Mouse (Mus musculus): Measurements from ENCODE around the gene Vmn2r85. TPM values are rescaled to one million over a fixed set of nuclear protein-coding genes. Genes with fewer than 3 reads are reported as not detected.

Vmn2r85 gene
- polyA plus RNA-seq, 1 experiment from 2014 or later, result not detected

GRCm38 (mm10) chr10:130372491-130373173 lies 56.9 kb downstream of the Vmn2r85 start:
- no peak overlapping the region for H3K27ac ChIP-seq (replicated peaks)
- 63% methylated on average over 2 of the region's 2 CpGs for WGBS
- no peak for DNase-seq (ENCODE audit: low spot score)
- H3K4me3 ChIP-seq (ENCODE audit: low read depth, low read length), result no peak overlapping the region
- H3K9me3 ChIP-seq (ENCODE audit: control insufficient read depth, low read length), result no peaks in the 10 kb centered on the region
- no peak overlapping the region for H3K9ac ChIP-seq (ENCODE audit: low read length)
- ATAC-seq (ENCODE audit: low FRiP score, low TSS enrichment), result no peak
- no peak for TF ChIP-seq CTCF (IDR thresholded peaks at IDR 0.05; ENCODE audit: low read depth)
- no peak for TF ChIP-seq EP300 (optimal IDR thresholded peaks at IDR 0.05)
- H3K36me3 ChIP-seq (ENCODE audit: control insufficient read depth, insufficient read depth, low read length), result no peaks in the 10 kb centered on the region
- no peak overlapping the region for H3K4me2 ChIP-seq (replicated peaks; ENCODE audit: low read depth)
- no peaks in the 10 kb centered on the region for H3K27me3 ChIP-seq (ENCODE audit: control insufficient read depth, insufficient read depth, low read length)
- no peaks in the 10 kb centered on the region for H3K4me1 ChIP-seq (replicated peaks; ENCODE audit: control insufficient read depth, insufficient read depth)

GRCm38 (mm10) chr10:130371644-130372043 lies 57.9 kb downstream of the Vmn2r85 start:
- no peak for DNase-seq (ENCODE audit: low spot score)
- no peaks in the 10 kb centered on the region for H3K9me3 ChIP-seq (ENCODE audit: control insufficient read depth, low read length)
- TF ChIP-seq EP300 (optimal IDR thresholded peaks at IDR 0.05) (no peak), CTCF (IDR thresholded peaks at IDR 0.05; ENCODE audit: low read depth) (no peak)

GRCm38 (mm10) chr10:130370005-130370682 lies 59.4 kb downstream of the Vmn2r85 start:
- Histone ChIP-seq H3K9me3 (ENCODE audit: control insufficient read depth, low read length) (no peaks in the 10 kb centered on the region), H3K4me3 (ENCODE audit: low read depth, low read length) (no peak overlapping the region), H3K27ac (replicated peaks) (no peak overlapping the region), H3K4me1 (replicated peaks; ENCODE audit: control insufficient read depth, insufficient read depth) (no peaks in the 10 kb centered on the region), H3K27me3 (ENCODE audit: control insufficient read depth, insufficient read depth, low read length) (no peaks in the 10 kb centered on the region), H3K36me3 (ENCODE audit: control insufficient read depth, insufficient read depth, low read length) (no peaks in the 10 kb centered on the region), H3K4me2 (replicated peaks; ENCODE audit: low read depth) (no peak overlapping the region), H3K9ac (ENCODE audit: low read length) (no peak overlapping the region)
- ATAC-seq (ENCODE audit: low FRiP score, low TSS enrichment) (no peak), DNase-seq (ENCODE audit: low spot score) (no peak)
- 88% methylated on average over 2 of the region's 2 CpGs for WGBS
- TF ChIP-seq CTCF (IDR thresholded peaks at IDR 0.05; ENCODE audit: low read depth) (no peak), EP300 (optimal IDR thresholded peaks at IDR 0.05) (no peak)

More at GRCm38 (mm10) chr10:130371644-130372043, 57.9 kb downstream of the Vmn2r85 start:
- Histone ChIP-seq H3K4me1 (replicated peaks; ENCODE audit: control insufficient read depth, insufficient read depth) (no peaks in the 10 kb centered on the region), H3K27ac (replicated peaks) (no peak overlapping the region), H3K36me3 (ENCODE audit: control insufficient read depth, insufficient read depth, low read length) (no peaks in the 10 kb centered on the region), H3K9ac (ENCODE audit: low read length) (no peak overlapping the region), H3K27me3 (ENCODE audit: control insufficient read depth, insufficient read depth, low read length) (no peaks in the 10 kb centered on the region), H3K4me2 (replicated peaks; ENCODE audit: low read depth) (no peak overlapping the region), H3K4me3 (ENCODE audit: low read depth, low read length) (no peak overlapping the region)
- ATAC-seq (ENCODE audit: low FRiP score, low TSS enrichment), result no peak
- whole genome bisulfite sequencing, result 61% methylated on average over 1 of the region's 1 CpGs

- Histone ChIP-seq H3K4me3 (ENCODE audit: low read depth, low read length) (no peak overlapping the region), H3K4me1 (replicated peaks; ENCODE audit: control insufficient read depth, insufficient read depth) (no peaks in the 10 kb centered on the region), H3K36me3 (ENCODE audit: control insufficient read depth, insufficient read depth, low read length) (no peaks in the 10 kb centered on the region), H3K4me2 (replicated peaks; ENCODE audit: low read depth) (no peak overlapping the region), H3K27me3 (ENCODE audit: control insufficient read depth, insufficient read depth, low read length) (no peaks in the 10 kb centered on the region), H3K9ac (ENCODE audit: low read length) (no peak overlapping the region), H3K27ac (replicated peaks) (no peak overlapping the region), H3K9me3 (ENCODE audit: control insufficient read depth, low read length) (no peaks in the 10 kb centered on the region)
- DNase-seq (ENCODE audit: low spot score) (no peak), ATAC-seq (ENCODE audit: low FRiP score, low TSS enrichment) (no peak)
- TF ChIP-seq EP300 (optimal IDR thresholded peaks at IDR 0.05) (no peak), CTCF (IDR thresholded peaks at IDR 0.05; ENCODE audit: low read depth) (no peak)
Measured at GRCm38 (mm10) chr10:130368384-130368783, 61.1 kb downstream of the Vmn2r85 start.

GRCm38 (mm10) chr10:130364766-130365165 lies 64.7 kb downstream of the Vmn2r85 start:
- H3K9me3 ChIP-seq (ENCODE audit: control insufficient read depth, low read length), result no peaks in the 10 kb centered on the region
- ATAC-seq (ENCODE audit: low FRiP score, low TSS enrichment) (no peak), DNase-seq (ENCODE audit: low spot score) (no peak)
- H3K4me2 ChIP-seq (replicated peaks; ENCODE audit: low read depth), result no peak overlapping the region
- no peaks in the 10 kb centered on the region for H3K27me3 ChIP-seq (ENCODE audit: control insufficient read depth, insufficient read depth, low read length)
- H3K27ac ChIP-seq (replicated peaks), result no peak overlapping the region
- no peak for TF ChIP-seq CTCF (IDR thresholded peaks at IDR 0.05; ENCODE audit: low read depth)
- no peak for TF ChIP-seq EP300 (optimal IDR thresholded peaks at IDR 0.05)
- H3K36me3 ChIP-seq (ENCODE audit: control insufficient read depth, insufficient read depth, low read length), result no peaks in the 10 kb centered on the region
- no peak overlapping the region for H3K4me3 ChIP-seq (ENCODE audit: low read depth, low read length)
- H3K4me1 ChIP-seq (replicated peaks; ENCODE audit: control insufficient read depth, insufficient read depth), result no peaks in the 10 kb centered on the region
- H3K9ac ChIP-seq (ENCODE audit: low read length), result no peak overlapping the region

Other genes with a start within 250 kb of the Vmn2r85 start
- gene Olfr826, start 245.5 kb downstream of the Vmn2r85 start, polyA plus RNA-seq (2015; fragmentation: Nextera tagmentation; extraction: Ambion mirVana), result not detected in 2 replicates
- gene Olfr827, start 215.3 kb downstream of the Vmn2r85 start, polyA plus RNA-seq (2015; fragmentation: Nextera tagmentation; extraction: Ambion mirVana), result not detected in 2 replicates
- 0.05 TPM in 1 of 2 replicates, not detected in the other for gene Neurod4, start 149.5 kb downstream of the Vmn2r85 start, polyA plus RNA-seq (2015; fragmentation: Nextera tagmentation; extraction: Ambion mirVana)
- gene Tespa1, start 106.8 kb downstream of the Vmn2r85 start, polyA plus RNA-seq (2015; fragmentation: Nextera tagmentation; extraction: Ambion mirVana), result 0.13 and 0.21 TPM in 2 replicates
- gene Vmn2r84, start 35.4 kb downstream of the Vmn2r85 start, polyA plus RNA-seq (2015; fragmentation: Nextera tagmentation; extraction: Ambion mirVana), result 0.01 TPM in 1 of 2 replicates, not detected in the other
- not detected in 2 replicates for gene Vmn2r86, start 26.3 kb upstream of the Vmn2r85 start, polyA plus RNA-seq (2015; fragmentation: Nextera tagmentation; extraction: Ambion mirVana)
- not detected in 2 replicates for gene Vmn2r87, start 67.7 kb upstream of the Vmn2r85 start, polyA plus RNA-seq (2015; fragmentation: Nextera tagmentation; extraction: Ambion mirVana)